Mouse (Mus musculus) urinary bladder, postnatal 14 days (tissue): Measurements from ENCODE around the gene Cltrn.

Experiments used
- DNase-seq: peaks from one replicate; pipeline ENCODE4 v3.0.0; 2021; ENCODE audit warnings: low spot score

Cltrn gene

GRCm38 (mm10) chrX:164139032-164139431 is 50.4 kb downstream of the Cltrn start, which contains the start of gene Ace2:
Gene Ace2, plus strand, starts transcription at chrX:164139332.
- DNase-seq = no peak

GRCm38 (mm10) chrX:164145463-164146250 is 57.0 kb downstream of the Cltrn start:
- DNase-seq = no peak

GRCm38 (mm10) chrX:164152703-164153102 is 64.1 kb downstream of the Cltrn start:
- DNase-seq = no peak

GRCm38 (mm10) chrX:164153606-164154005 is 65.0 kb downstream of the Cltrn start:
- DNase-seq = no peak

- no peak for DNase-seq
Measured at GRCm38 (mm10) chrX:164154594-164154993, 66.0 kb downstream of the Cltrn start.

GRCm38 (mm10) chrX:164164681-164165080 is 76.1 kb downstream of the Cltrn start:
- no peak for DNase-seq
